Mouse (Mus musculus): Measurements from ENCODE around the gene Gm15319. TPM values are rescaled to one million over a fixed set of nuclear protein-coding genes. Genes with fewer than 3 reads are reported as not detected.

The Gm15319 gene
- not detected in 2 replicates for polyA plus RNA-seq (2015; fragmentation: Nextera tagmentation; extraction: Ambion mirVana)

DNA sequence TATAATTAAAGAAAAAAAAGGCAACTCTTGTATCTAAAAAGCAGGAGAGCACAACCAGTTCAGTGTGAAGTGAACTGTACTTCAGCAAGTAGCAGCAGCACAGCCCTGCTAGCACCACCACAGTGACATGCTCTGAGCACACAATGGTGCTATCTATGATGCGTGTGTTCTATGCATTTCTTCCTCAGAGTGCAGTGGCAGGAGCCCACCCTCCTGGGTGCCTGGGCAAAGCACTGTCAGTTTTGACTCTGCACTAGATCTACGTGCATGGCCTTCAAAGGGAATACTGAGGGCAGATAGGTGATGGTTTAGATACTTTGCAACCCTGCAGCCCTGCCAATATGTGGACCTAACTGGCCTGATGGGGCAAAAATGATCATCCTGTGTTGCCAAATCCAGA lies at the start of gene Gm15319:
Gm15319 (minus strand) TSS at position 101 of the 400 bp plus-strand sequence.

